Mouse (Mus musculus) myocyte (in vitro differentiated cells): Measurements from ENCODE around the gene Fam49a. TPM values are rescaled to one million over a fixed set of nuclear protein-coding genes. Genes with fewer than 3 reads are reported as not detected.

Experiments
- H3K27me3 ChIP-seq: one replicate; pipeline ENCODE4 v1.6.1; 2011; ENCODE audit not compliant: control insufficient read depth, insufficient read depth, insufficient read length
- H3K36me3 ChIP-seq: one replicate; pipeline ENCODE4 v1.6.1; 2011; ENCODE audit not compliant: control insufficient read depth, insufficient read depth
- H3K4me2 ChIP-seq: one replicate; pipeline ENCODE4 v1.6.1; 2011; ENCODE audit warnings: low read depth, control low read depth
- H3K4me3 ChIP-seq: one replicate; pipeline ENCODE4 v1.5.1; 2011; ENCODE audit warnings: mild to moderate bottlenecking, control low read depth, moderate library complexity
- H3K79me2 ChIP-seq: one replicate; pipeline ENCODE4 v1.6.1; 2011; ENCODE audit not compliant: control insufficient read depth, insufficient read depth
- H3ac ChIP-seq: one replicate; pipeline ENCODE4 v1.6.1; 2011; ENCODE audit not compliant: control insufficient read depth, insufficient read length
- CEBPB ChIP-seq: IDR thresholded peaks from 2 replicates; pipeline ENCODE4 v1.6.1; 2011; ENCODE audit warnings: mild to moderate bottlenecking, moderate library complexity; ENCODE audit not compliant: poor library complexity, insufficient read depth, severe bottlenecking
- E2F4 ChIP-seq: IDR thresholded peaks from one replicate; pipeline ENCODE4 v1.6.1; 2011; ENCODE audit warnings: mild to moderate bottlenecking, control low read depth, moderate library complexity; ENCODE audit not compliant: insufficient read depth
- MAX ChIP-seq: IDR thresholded peaks from one replicate; pipeline ENCODE4 v1.6.1; 2011; ENCODE audit warnings: low read depth, mild to moderate bottlenecking, control low read depth
- MYOD1 ChIP-seq, 3 experiments: IDR thresholded peaks; one replicate each; pipeline ENCODE4 v1.6.1; 2011; ENCODE audit warnings: control low read depth in 2 of 3, low read depth in 2 of 3, mild to moderate bottlenecking in 2 of 3, moderate library complexity in 1 of 3; ENCODE audit not compliant: insufficient read length in 2 of 3, control insufficient read depth in 1 of 3
- MYOG ChIP-seq, 3 experiments: IDR thresholded peaks; one replicate each; pipeline ENCODE4 v1.6.1; 2011; ENCODE audit warnings: control low read depth in 2 of 3, low read depth in 2 of 3, mild to moderate bottlenecking in 2 of 3; ENCODE audit not compliant: insufficient read length in 2 of 3, control insufficient read depth in 1 of 3, insufficient read depth in 1 of 3
- POLR2A ChIP-seq: IDR thresholded peaks from one replicate; pipeline ENCODE4 v1.6.1; 2011; ENCODE audit warnings: low read depth, mild to moderate bottlenecking, control low read depth, moderate library complexity; ENCODE audit not compliant: insufficient read length
- POLR2AphosphoS2 ChIP-seq: IDR thresholded peaks from one replicate; pipeline ENCODE4 v1.6.1; 2011; ENCODE audit warnings: low read depth, control low read depth; ENCODE audit not compliant: insufficient read length
- REST ChIP-seq: IDR thresholded peaks from one replicate; pipeline ENCODE4 v1.6.1; 2011; ENCODE audit warnings: mild to moderate bottlenecking, control low read depth, moderate library complexity; ENCODE audit not compliant: insufficient read depth, insufficient read length
- SRF ChIP-seq: IDR thresholded peaks from one replicate; pipeline ENCODE4 v1.6.1; 2011; ENCODE audit warnings: low read depth; ENCODE audit not compliant: control insufficient read depth, insufficient read length
- TCF12 ChIP-seq: IDR thresholded peaks from one replicate; pipeline ENCODE4 v1.6.1; 2011; ENCODE audit warnings: mild to moderate bottlenecking, control low read depth; ENCODE audit not compliant: poor library complexity, insufficient read depth, severe bottlenecking
- TCF3 ChIP-seq: IDR thresholded peaks from one replicate; pipeline ENCODE4 v1.6.1; 2011; ENCODE audit warnings: low read depth, control low read depth; ENCODE audit not compliant: insufficient read length
- USF1 ChIP-seq: IDR thresholded peaks from one replicate; pipeline ENCODE4 v1.6.1; 2011; ENCODE audit warnings: low read depth, mild to moderate bottlenecking, control low read depth, moderate library complexity
- polyA plus RNA-seq: library from polyadenylated mRNA; unstranded; fragments of >200 nt; fragmentation: generic; extraction: Trizol; gene quantifications from one replicate; pipeline ENCODE4 v1.2.1, GENCODE M21; 2012; ENCODE audit warnings: missing spikeins

The Fam49a gene
- polyA plus RNA-seq, 1 experiment, result not detected

- no peaks in the 10 kb centered on the region for H3K27me3 ChIP-seq
- no peaks in the 10 kb centered on the region for H3K79me2 ChIP-seq
- no peak overlapping the region for H3K4me3 ChIP-seq
- H3ac ChIP-seq, result no peak overlapping the region
- H3K36me3 ChIP-seq, result no peaks in the 10 kb centered on the region
- TF ChIP-seq TCF12 (no peak), CEBPB (no peak), MAX (no peak), MYOG (IDR thresholded peaks at IDR 0.05; ENCODE audit: control insufficient read depth in 1 of 3, insufficient read depth in 1 of 3, insufficient read length in 2 of 3, low read depth in 2 of 3) (no peak), SRF (no peak), POLR2AphosphoS2 (no peak), MYOD1 (IDR thresholded peaks at IDR 0.05; ENCODE audit: control insufficient read depth in 1 of 3, insufficient read length in 2 of 3, low read depth in 2 of 3) (no peak), POLR2A (no peak), TCF3 (no peak), E2F4 (no peak), REST (no peak), USF1 (no peak)
- H3K4me2 ChIP-seq, result no peak overlapping the region
Observed at GRCm38 (mm10) chr12:12292043-12292618, 30.2 kb downstream of the Fam49a start.

- no peak overlapping the region for H3K4me3 ChIP-seq
- H3K36me3 ChIP-seq, result no peaks in the 10 kb centered on the region
- no peaks in the 10 kb centered on the region for H3K27me3 ChIP-seq
- H3K4me2 ChIP-seq, result no peak overlapping the region
- no peak for TF ChIP-seq E2F4
- TF ChIP-seq SRF, result no peak
- no peak for TF ChIP-seq TCF3
- TF ChIP-seq USF1, result no peak
- no peak for TF ChIP-seq POLR2A
- no peak for TF ChIP-seq TCF12
- TF ChIP-seq MYOD1 (IDR thresholded peaks at IDR 0.05; ENCODE audit: control insufficient read depth in 1 of 3, insufficient read length in 2 of 3, low read depth in 2 of 3), result no peak
- TF ChIP-seq CEBPB, result no peak
- TF ChIP-seq MAX, result no peak
- TF ChIP-seq MYOG (IDR thresholded peaks at IDR 0.05; ENCODE audit: control insufficient read depth in 1 of 3, insufficient read depth in 1 of 3, insufficient read length in 2 of 3, low read depth in 2 of 3), result no peak
- no peak for TF ChIP-seq REST
- no peak for TF ChIP-seq POLR2AphosphoS2
- no peaks in the 10 kb centered on the region for H3K79me2 ChIP-seq
- no peak overlapping the region for H3ac ChIP-seq
Observed at GRCm38 (mm10) chr12:12294380-12295171, 32.6 kb downstream of the Fam49a start.

GRCm38 (mm10) chr12:12298451-12298850 lies 36.5 kb downstream of the Fam49a start:
- no peaks in the 10 kb centered on the region for H3K27me3 ChIP-seq
- TF ChIP-seq USF1 (no peak), MYOD1 (IDR thresholded peaks at IDR 0.05; ENCODE audit: control insufficient read depth in 1 of 3, insufficient read length in 2 of 3, low read depth in 2 of 3) (no peak), MAX (no peak), POLR2AphosphoS2 (no peak), E2F4 (no peak), TCF12 (no peak), POLR2A (no peak), CEBPB (no peak), TCF3 (no peak)
- no peaks in the 10 kb centered on the region for H3K36me3 ChIP-seq
- H3K4me2 ChIP-seq, result no peak overlapping the region
- no peak overlapping the region for H3K4me3 ChIP-seq
- H3ac ChIP-seq, result no peak overlapping the region
- no peaks in the 10 kb centered on the region for H3K79me2 ChIP-seq

GRCm38 (mm10) chr12:12299303-12299702 lies 37.4 kb downstream of the Fam49a start:
- Histone ChIP-seq H3K79me2 (no peaks in the 10 kb centered on the region), H3ac (no peak overlapping the region), H3K4me3 (no peak overlapping the region), H3K4me2 (no peak overlapping the region), H3K27me3 (no peaks in the 10 kb centered on the region), H3K36me3 (no peaks in the 10 kb centered on the region)
- TF ChIP-seq USF1 (no peak), CEBPB (no peak), MAX (no peak), MYOG (IDR thresholded peaks at IDR 0.05; ENCODE audit: control insufficient read depth in 1 of 3, insufficient read depth in 1 of 3, insufficient read length in 2 of 3, low read depth in 2 of 3) (no peak), TCF12 (no peak), POLR2AphosphoS2 (no peak), POLR2A (no peak), REST (no peak), SRF (no peak), TCF3 (no peak), MYOD1 (IDR thresholded peaks at IDR 0.05; ENCODE audit: control insufficient read depth in 1 of 3, insufficient read length in 2 of 3, low read depth in 2 of 3) (no peak), E2F4 (no peak)
